Mouse (Mus musculus) urinary bladder, postnatal 14 days (tissue): ENCODE results near the gene Naxd.
"Not testable (repeated sequence)": the region's sequence is repeated elsewhere in the genome, so short reads cannot be mapped to it uniquely, and the experiment has no call there.

ENCODE experiments used
- DNase-seq: peaks from one replicate; pipeline ENCODE4 v3.0.0; 2021; ENCODE audit warnings: low spot score

Gene Naxd

DNA sequence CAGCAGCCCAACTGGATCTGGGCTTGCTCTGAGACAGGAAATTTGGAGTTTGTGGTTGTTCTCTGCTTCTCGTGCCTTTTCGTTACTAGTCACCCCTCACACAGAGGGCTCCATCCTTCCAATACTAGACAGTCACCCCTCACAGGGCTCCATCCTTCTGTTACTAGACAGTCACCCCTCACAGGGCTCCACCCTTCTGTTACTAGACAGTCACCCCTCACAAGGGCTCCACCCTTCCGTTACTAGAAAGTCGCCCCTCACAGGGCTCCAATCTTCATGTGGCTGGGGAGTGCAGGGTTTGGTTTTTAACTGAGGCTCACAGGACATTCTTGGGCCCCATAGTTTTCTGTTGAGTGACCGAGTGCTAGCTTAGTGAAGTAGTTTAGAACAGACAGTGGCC is 15.9 kb downstream of the Naxd start:
- DNase-seq: no peak

GRCm38 (mm10) chr8:11516292-11516691 is 19.0 kb downstream of the Naxd start:
- no peak for DNase-seq

DNA sequence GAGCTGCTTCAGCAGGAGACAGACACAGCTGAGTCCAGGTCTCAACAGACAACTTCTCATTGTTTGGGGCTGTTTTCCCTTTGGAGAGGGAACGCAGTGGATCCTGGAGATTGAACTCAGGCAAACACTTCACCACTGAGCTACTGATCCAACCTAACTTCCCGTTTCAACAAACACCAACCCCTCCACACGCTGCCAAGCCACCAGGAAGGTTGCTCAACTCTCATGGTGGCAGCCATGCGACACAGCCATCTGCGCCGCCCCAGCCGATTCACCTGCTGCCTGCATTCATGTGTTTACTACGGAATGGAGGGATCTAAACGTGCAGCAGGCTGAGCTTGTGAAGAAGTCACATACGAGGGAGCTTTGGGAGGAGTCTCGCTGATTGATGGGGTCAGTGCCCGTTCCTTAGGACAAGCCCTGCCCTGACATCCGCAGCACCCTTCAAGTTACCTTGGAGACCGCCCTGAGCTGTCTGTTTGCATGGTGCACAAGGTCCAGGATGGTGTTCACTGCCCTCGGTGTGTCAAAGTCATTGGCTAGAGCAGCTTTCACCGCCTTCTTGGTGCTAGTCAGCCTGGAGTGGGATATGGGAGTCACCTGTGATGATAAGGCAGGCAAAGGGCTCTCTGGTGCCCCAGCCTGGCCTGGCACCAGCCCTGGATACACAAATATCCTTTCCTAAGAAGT is 20.2 kb downstream of the Naxd start:
- no peak for DNase-seq

- no peak for DNase-seq
Measured at GRCm38 (mm10) chr8:11518056-11518396, 20.7 kb downstream of the Naxd start.

DNA sequence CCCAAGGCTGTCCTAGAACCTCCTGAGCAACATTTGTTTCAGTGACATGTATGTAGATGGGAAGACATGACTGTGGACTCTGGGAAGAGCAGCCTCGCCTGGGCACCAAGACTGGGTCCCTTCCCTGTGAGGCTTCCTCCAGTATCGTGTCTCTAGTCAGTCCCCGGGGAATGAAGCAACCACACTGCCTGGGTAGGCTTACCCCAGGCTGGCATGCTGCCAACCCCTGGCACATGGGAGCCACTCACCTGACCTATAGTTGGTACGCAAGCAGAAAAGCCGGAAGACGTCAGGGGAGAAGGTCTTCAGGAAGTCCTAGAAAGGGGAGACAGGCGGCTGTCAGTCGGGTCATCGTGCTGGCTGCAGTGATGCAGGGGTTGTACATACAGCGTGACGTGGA is 21.4 kb downstream of the Naxd start:
- DNase-seq: no peak

DNA sequence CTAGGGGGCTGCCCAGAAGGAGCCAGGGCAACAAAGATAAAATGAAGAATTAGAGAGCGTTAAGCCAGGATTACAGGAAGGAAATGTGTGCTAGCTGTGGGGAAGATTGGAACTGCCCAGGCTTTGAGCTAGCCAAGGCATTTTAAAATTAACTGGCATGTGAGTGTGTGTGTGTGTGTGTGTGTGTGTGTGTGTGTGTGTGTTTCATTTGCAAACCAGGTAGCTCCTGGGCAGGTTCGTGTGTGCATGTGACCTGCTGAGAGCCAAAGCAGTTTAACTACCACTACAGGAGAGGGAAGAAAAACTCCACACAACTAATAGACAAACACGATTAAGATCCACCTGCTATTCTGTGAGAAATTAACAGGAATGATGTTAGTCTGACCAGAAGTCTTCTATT is 26.0 kb downstream of the Naxd start:
- no peak for DNase-seq

- DNase-seq: peak; percentile 20
Measured at GRCm38 (mm10) chr8:11530155-11530770, 33.0 kb downstream of the Naxd start.

DNA sequence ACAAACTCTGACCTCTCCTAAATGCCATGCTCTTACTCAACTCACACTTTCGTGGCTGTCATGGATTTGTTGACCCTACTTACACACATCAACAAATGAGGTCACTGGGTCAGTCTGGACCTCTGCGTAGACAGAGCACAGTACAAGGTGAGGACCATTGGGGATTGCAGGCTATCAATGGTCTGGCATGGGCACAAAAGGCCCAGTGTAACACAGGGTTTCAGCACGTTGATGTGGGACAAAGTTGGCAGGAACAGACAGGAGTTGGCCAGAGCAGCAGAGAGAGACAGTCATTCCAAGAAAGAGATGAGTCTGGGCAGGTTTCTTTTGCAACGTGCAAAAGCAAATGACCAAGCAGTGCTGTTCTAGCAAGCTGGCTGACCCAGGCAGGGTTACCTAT is 33.5 kb downstream of the Naxd start:
- no peak for DNase-seq

GRCm38 (mm10) chr8:11534494-11534893 is 37.2 kb downstream of the Naxd start:
- DNase-seq: no peak

- DNase-seq: no peak
Measured at GRCm38 (mm10) chr8:11539049-11539448, 41.7 kb downstream of the Naxd start.

- DNase-seq: no peak
Measured at GRCm38 (mm10) chr8:11540182-11540581, 42.9 kb downstream of the Naxd start.

GRCm38 (mm10) chr8:11542031-11542430 is 44.7 kb downstream of the Naxd start:
- DNase-seq: peak; percentile 35

- no peak for DNase-seq
Measured at GRCm38 (mm10) chr8:11542866-11543265, 45.6 kb downstream of the Naxd start.

DNA sequence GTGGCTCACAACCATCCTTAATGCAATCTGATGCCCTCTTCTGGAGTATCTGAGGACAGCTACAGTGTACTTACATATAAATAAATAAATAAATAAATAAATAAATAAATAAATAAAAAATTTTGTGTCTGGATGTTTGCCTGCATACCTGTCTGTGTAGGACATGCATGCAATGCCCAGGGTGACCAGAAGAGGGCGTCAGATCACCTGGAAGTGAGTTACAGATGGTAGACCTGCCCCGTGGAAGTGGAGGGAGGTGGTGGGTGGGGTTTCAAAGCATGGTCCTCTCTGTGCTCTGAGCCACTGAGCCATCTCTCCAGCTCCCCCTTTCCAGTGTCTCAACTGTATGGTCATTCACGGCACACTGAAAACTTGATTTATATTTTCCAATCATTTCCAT is 47.1 kb downstream of the Naxd start:
- peak; percentile 45 for DNase-seq

DNA sequence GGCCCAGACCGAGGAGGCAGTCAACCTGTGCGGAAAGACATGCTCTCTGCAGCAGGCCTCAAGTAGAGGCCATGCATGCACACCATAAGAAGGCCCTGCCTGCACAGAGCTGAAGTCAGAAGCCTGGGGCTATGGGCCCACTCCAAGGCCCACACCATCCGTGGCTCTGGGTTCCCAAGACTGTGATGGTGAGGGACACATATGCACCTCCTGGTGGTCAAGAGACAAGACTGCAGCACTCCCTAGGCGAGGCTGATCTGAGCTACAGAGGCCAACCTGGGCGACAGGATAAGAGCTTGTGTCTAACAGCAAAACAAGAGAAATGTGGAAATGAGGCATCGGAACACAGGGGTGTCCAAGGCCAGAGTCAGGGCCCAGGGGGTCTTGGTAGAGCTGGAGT is 49.8 kb downstream of the Naxd start:
- DNase-seq: no peak

- DNase-seq: peak; percentile 39
Measured at GRCm38 (mm10) chr8:11549706-11550105, 52.4 kb downstream of the Naxd start.

DNA sequence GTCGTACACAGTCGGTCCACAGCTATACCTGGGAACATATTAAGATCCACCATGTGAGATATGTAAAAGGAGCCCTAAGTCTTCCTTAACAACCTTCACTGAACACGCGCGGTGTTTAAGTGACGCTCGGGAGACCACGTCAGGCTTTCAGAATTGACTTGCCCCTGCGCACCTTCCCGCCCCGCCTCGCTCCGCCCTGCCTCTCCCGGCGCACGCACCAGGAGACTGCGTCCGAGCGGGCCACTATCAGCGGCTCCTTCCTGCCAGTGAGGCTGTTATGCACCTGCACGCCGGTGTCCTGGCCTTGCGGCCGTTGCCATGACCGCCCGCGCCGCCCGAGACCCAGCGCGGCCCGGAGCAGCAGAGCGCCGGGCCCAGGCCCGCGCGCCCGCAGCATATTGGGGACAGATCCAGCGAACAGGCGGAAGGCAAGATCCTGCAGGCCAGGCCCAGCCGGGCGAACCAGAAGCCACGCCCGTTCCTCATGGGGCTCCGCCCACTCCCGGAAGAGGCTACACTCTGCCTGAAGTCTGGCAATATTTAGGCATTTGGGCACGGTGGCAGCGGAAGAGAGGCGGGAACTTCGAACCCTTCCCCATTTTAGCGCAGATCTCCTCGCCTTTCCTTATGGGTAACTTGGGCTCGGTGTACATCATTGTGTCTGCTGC is 53.1 kb downstream of the Naxd start, which contains the start of gene Cars2:
Gene Cars2 (minus strand): TSS at position 503 of the 668 bp plus-strand sequence.
- DNase-seq: peak; percentile 96

DNA sequence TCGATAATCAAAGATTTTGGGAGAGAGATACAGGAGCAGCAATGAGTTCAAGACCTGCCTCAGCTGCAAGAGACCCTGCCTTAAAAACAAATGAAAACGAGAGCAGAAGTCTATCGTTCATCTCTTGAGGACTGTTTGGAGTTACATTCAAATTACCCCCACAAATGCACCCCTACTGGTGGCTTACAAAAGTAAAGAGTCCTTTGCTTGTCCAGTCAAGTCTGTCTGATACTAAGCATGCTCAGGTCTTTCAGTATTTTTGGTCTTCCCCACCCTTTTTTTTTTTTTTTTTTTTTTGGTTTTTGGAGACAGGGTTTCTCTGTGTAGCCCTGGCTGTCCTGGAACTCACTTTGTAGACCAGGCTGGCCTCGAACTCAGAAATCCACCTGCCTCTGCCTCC is 54.2 kb downstream of the Naxd start:
- not testable (repeated sequence) for DNase-seq

- DNase-seq: no peak
Measured at GRCm38 (mm10) chr8:11552390-11552789, 55.1 kb downstream of the Naxd start.

- peak; percentile 95 for DNase-seq
Measured at GRCm38 (mm10) chr8:11554799-11555719, 57.8 kb downstream of the Naxd start, which contains the start of gene Ing1. Gene Ing1, plus strand, starts transcription at chr8:11555571.

DNA sequence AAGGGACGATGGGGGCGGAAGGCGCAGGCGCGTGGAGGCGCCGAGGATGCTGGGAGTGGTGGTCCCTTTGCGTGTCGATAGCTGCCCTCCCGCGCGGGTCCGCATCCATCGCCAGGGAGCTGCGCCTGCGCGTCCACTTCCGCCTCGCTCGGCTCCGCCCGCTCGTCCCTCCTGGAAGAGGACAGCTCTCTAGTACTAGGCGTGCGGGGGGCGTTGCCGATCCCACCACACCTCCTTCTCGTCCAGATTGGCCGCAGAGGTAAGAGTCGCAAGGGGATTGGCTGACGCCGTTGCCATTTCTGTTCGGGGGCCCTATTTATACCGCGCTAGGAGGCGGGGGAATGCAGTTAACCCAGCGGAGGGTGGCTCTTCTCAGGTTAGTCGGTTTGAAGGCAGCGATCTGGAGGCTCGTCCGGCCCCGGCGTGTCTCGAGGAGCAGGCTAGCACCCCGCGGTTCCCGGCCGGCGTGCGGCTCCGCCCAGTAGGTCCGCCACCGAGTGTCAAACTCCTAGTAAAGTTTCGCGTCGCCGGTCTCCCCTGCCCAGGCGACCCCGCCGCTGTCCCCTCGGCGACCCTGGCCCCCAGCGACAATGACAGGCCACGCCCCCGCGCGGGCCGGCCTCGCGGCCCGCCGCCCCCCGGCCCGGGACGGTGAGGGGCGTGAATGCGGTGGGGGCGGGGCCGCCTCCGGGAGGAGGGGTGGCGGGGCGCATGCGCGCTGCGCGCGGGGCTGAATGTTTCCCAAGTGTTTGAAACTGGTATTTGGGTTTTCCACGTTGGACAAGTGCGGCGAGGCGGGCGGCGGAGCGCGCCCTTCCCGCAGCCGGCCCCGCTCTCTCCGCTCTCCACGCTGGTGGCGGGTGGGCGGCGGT is 58.6 kb downstream of the Naxd start:
- peak; percentile 99 for DNase-seq
